Mouse (Mus musculus) splenic B cell, adult 2 months (primary cell): Measurements from ENCODE around the gene Hes7.

Experiments used
- DNase-seq: peaks from one replicate; pipeline ENCODE4 v3.0.0-alpha.2; 2011; ENCODE audit warnings: low read depth, low spot score
- H3K27me3 ChIP-seq: 2 replicates; pipeline ENCODE4 v1.6.1; 2012; ENCODE audit warnings: mild to moderate bottlenecking, low read length, moderate library complexity, mixed read lengths; ENCODE audit not compliant: control insufficient read depth, poor library complexity, insufficient read depth, severe bottlenecking
- H3K36me3 ChIP-seq: 2 replicates; pipeline ENCODE4 v1.6.1; 2012; ENCODE audit warnings: mild to moderate bottlenecking, low read length, moderate library complexity, mixed read lengths; ENCODE audit not compliant: control insufficient read depth, poor library complexity, insufficient read depth, severe bottlenecking

Hes7 gene

DNA sequence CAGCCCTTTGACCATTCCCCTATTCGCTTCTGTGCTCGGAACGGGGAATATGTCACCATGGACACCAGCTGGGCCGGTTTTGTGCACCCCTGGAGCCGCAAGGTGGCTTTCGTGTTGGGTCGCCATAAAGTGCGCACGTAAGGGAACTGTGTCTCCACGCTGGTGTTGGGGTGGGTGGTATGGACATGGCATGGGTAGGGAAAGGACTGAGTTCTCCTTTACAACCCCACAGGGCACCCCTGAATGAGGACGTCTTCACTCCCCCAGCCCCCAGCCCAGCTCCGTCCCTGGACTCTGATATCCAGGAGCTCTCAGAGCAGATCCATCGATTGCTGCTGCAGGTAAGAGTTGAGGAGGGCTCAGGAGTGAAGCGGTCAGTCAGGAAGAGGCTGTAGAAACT, 17.1 kb upstream of the Hes7 start:
- Histone ChIP-seq H3K27me3 (no peaks in the 10 kb centered on the region), H3K36me3 (peaks cover 47% of the 10 kb centered on the region)
- DNase-seq: no peak

DNA sequence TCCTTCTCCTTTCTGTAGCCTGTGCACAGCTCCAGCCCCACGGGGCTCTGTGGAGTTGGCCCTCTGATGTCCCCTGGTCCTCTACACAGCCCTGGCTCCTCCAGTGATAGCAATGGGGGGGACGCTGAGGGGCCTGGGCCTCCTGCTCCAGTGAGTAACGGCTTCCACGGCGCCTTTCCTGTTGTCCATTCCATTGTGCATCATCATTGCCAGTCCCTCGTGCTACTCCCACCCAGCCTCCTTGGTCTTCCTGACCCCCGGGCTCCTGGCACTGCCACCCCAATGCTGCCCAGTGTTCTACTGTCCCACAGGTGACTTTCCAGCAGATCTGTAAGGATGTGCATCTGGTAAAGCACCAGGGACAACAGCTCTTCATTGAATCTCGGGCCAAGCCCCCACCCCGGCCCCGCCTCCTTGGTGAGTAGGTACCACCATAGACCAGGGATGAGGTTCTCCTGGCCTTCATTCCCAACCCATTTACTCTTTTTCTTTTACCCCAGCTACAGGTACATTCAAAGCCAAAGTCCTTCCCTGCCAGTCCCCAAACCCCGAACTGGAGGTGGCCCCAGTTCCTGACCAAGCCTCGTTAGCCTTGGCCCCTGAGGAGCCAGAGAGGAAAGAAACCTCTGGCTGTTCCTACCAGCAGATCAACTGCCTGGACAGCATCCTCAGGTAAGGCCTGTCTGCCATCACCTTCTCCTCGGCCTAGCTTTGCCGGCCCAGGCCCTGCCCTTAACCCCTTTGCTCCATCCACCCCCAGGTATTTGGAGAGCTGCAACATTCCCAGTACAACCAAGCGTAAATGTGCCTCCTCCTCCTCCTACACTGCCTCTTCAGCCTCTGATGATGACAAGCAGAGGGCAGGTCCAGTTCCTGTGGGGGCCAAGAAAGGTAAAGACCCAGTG, 16.4 kb upstream of the Hes7 start:
- Histone ChIP-seq H3K27me3 (no peaks in the 10 kb centered on the region), H3K36me3 (peaks cover 49% of the 10 kb centered on the region)
- DNase-seq: peak; percentile 18

DNA sequence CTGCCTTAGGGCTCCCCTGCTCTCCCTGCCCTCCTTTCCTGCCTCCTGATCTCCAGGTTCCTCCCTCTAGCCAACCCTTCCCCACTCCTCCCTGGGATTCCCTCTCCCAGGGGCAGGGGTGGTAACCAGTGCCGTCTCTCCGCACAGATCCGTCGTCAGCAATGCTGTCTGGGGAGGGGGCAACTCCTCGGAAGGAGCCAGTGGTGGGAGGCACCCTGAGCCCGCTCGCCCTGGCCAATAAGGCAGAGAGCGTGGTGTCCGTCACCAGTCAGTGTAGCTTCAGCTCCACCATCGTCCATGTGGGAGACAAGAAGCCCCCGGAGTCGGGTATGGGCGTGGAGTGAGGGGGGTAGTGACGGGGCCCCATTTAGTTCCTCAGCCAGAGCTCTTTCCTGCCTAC, 15.7 kb upstream of the Hes7 start:
- H3K27me3 ChIP-seq: no peaks in the 10 kb centered on the region
- DNase-seq: peak; percentile 12
- H3K36me3 ChIP-seq: peaks cover 53% of the 10 kb centered on the region

DNA sequence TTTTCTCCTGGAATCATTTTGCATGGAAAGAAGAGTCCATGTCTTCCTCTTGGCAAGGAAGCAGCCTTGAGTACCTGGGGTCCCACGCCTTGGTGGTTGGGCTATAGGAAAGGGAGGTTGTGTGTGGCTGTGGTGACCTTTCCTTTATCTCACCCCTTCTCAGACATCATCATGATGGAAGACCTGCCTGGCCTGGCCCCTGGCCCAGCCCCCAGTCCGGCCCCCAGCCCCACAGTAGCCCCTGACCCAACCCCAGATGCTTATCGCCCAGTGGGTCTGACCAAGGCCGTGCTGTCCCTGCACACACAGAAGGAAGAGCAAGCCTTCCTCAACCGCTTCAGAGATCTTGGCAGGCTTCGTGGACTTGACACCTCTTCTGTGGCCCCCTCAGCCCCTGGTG, 15.0 kb upstream of the Hes7 start:
- H3K27me3 ChIP-seq: no peaks in the 10 kb centered on the region
- peak; percentile 12 for DNase-seq

DNA sequence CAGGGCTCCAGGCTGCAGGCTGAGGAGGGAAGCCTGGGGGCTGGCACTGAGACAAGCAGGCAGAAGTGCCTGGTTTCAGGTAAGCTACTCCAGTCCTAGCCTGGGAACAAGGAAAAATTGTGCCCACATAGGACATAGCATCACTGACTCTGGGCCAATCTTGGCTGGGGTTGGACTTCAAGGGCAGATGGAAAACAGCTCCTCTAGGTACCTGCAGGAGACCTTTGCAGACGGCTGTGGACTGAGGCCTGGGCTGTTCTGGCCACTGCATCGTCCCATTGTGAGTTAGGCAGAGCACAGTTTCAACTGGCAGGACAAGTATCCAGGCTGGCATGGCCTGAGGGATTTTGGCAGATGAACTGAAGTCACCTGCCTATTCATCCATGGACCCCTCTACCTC, 14.4 kb upstream of the Hes7 start:
- H3K36me3 ChIP-seq: peaks cover 51% of the 10 kb centered on the region
- H3K27me3 ChIP-seq: no peaks in the 10 kb centered on the region
- DNase-seq: peak; percentile 18

More for the DNA sequence above, 15.0 kb upstream of the Hes7 start:
- H3K36me3 ChIP-seq: peaks cover 55% of the 10 kb centered on the region

DNA sequence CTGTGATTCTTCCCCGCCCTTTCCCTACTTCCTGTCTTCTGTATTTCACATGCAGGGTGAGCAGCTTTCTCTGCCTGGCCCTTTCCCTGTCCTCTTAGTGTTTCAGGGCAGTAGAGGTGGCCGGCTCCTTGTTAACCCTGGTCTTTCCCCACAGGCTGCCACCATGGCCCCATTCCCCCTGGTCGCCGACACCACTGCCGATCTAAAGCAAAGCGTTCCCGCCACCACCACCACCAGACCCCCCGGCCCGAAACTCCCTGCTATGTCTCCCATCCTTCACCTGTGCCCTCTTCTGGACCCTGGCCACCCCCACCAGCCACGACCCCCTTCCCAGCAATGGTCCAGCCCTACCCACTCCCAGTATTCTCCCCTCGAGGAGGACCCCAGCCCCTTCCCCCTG, 13.9 kb upstream of the Hes7 start:
- DNase-seq: no peak
- Histone ChIP-seq H3K36me3 (peaks cover 46% of the 10 kb centered on the region), H3K27me3 (no peaks in the 10 kb centered on the region)

DNA sequence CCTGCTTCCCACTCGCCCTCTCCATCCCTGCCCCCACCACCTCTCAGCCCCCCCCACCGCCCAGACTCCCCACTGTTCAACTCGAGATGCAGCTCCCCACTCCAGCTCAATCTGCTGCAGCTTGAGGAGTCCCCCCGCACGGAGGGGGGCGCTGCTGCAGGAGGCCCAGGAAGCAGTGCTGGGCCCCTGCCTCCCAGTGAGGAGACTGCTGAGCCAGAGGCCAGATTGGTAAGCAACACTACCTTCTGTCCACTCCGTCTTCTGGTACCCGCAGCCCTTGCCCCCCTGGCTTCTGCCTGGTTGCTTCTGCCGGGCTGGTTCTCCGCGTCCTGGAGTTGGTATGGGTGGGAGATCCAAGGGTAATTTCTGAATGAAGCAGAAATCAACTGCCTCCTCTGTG, 13.4 kb upstream of the Hes7 start:
- peak; percentile 24 for DNase-seq
- H3K27me3 ChIP-seq: no peaks in the 10 kb centered on the region
- H3K36me3 ChIP-seq: peaks cover 41% of the 10 kb centered on the region

DNA sequence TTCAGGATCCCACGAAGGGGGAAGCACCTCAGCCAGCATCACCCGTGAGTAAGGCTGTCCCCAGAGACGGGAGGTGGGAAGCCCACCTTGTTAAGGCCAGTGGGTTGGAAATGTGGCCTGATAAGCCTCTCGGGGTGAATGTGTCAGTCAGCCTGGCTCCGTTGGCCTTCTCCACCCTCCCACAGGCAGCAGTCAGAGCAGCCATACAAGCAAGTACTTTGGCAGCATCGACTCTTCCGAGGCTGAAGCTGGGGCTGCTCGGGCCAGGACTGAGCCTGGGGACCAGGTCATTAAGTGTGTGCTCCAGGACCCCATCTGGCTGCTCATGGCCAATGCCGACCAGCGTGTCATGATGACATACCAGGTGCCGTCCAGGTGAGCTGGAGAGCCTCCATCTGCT, 12.5 kb upstream of the Hes7 start:
- Histone ChIP-seq H3K27me3 (no peaks in the 10 kb centered on the region), H3K36me3 (peaks cover 34% of the 10 kb centered on the region)
- no peak for DNase-seq

DNA sequence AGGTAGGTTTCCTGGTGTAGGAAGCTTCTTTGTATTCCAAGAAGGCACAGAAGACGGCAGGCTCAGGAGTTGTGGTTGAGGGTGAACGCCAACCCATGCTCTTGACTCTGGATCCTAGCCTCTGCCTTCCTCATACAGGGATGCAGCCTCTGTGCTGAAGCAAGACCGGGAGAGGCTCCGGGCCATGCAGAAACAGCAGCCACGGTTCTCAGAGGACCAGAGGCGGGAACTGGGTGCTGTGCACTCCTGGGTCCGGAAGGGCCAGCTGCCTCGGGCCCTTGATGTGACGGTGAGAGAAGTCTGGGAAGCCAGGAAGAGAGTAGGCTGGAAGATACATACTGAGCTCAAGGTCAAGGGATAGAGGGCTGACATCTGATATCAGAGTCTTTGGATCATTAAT, 12.0 kb upstream of the Hes7 start:
- H3K36me3 ChIP-seq: peaks cover 28% of the 10 kb centered on the region
- no peak for DNase-seq
- no peaks in the 10 kb centered on the region for H3K27me3 ChIP-seq

DNA sequence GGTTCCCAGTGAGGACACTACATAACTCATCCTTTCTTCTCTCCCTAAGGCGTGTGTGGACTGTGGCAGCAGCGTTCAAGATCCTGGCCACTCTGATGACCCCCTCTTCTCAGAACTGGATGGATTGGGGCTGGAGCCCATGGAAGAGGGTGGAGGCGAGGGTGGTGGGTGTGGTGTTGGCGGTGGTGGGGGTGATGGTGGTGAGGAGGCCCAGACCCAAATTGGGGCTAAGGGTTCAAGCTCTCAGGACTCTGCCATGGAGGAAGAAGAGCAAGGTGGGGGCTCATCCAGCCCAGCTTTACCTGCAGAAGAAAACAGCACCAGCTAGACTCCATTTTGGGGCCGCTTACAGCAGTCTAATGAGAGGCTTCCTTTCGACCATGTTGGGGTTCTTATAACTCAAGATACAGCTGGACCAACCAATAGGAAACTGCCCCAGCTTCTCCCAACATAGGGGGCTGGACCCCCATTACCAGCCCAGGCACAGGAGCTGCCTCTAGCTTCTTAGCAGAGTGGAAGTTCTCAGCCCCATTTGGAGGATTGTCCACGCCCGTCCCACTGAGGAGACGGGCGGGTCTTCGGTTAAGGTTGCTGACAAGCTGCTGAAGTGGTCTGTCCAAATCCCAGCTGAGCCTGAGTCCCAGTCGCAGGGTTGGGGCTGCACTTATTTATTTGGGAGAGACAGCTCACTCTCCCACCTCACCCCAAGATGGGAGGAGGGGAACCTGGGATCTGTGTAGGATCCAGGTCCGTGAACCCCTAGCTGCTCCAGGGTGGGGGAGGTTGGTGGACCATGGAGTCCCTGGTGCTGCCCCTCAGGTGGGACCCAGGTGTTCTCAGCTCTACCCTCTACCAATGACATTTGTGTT, 10.9 kb upstream of the Hes7 start:
- Histone ChIP-seq H3K36me3 (peaks cover 23% of the 10 kb centered on the region), H3K27me3 (no peaks in the 10 kb centered on the region)
- peak; percentile 22 for DNase-seq

DNA sequence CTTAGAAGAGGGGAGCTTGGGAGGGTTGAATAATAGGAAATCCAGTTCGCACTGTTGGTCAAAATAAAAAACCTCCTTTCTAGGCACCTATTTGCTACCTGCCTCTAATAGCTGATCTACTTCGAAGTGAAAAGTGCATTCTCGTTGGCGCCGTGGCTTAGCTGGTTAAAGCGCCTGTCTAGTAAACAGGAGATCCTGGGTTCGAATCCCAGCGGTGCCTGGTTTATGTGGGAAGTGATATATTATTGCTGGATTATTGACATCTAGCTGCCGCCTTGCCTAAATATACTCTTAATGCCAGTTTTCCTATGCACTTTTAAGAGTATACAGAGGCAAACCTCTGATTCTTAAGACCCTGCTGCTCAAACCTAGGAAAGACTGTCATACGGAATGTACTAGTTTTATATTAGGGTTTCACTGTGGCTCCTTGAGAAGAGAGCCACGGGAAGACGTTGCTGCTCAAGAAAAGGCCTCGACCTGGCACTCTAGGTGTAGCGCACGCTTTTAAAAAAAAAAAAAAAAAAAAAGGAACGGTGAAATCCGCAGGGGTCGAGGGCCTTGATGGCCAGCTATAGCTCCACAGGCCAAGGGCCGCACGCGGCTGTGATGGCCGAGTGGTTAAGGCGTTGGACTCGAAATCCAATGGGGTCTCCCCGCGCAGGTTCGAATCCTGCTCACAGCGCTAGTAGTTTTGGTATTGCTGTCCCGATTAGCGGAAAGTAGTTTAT, 9.7 kb upstream of the Hes7 start:
- H3K36me3 ChIP-seq: peaks cover 16% of the 10 kb centered on the region
- no peaks in the 10 kb centered on the region for H3K27me3 ChIP-seq
- peak; percentile 92 for DNase-seq

DNA sequence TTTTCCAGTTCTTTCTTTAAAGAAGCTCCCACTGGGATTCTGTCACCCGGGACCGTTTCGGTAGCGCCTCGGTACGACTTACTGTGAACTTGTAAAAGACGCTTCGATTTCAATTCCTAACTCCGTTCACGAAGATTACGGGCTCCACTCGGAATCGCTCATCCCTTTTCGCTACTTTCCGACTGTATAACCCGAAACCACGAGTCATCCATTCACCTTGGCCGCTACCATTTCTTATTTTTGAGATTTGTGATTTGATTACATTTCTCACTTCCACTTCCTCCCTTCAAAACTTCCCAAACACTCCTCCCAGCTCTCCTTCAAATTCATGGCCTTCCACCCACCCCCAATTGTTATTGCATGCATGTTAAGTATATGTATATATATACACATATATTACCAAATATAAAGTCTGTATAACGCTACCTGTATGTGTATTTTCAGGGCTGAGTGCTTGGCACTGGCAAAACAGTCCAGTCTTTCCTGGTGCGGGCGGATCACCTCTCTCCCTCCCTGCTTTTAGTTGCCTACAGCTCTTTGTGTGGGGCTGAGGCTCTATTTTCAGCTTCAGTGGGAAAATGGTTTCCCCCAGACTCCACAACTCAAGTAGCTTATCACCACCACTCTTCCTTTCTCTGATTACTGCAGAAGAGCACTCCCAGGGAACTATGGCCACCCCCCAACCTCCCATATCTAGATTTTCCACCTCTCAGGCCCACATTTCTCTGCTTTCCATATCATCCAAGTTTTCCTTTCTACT, 9.0 kb upstream of the Hes7 start:
- H3K27me3 ChIP-seq: no peaks in the 10 kb centered on the region
- peak; percentile 13 for DNase-seq
- H3K36me3 ChIP-seq: peaks cover 15% of the 10 kb centered on the region

DNA sequence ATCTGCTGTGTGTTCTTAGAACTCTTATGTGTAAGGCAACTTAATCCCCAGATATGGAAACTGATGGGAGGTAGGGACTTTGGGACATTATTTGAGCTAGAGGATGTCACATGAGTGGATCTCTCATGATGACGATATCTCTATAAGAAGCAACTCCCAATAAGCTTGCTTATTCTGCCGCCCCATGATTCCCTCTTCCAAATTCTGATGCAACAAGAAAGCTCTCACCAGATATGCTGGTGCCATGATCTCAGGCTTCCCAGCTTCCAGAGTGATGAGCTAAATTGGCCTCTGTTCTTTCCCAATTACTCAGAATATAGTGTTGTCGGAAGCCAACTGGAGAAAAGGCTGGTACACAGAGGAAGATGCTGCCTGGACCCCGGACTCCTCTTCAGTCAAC, 8.3 kb upstream of the Hes7 start:
- H3K36me3 ChIP-seq: peaks cover 11% of the 10 kb centered on the region
- peak; percentile 12 for DNase-seq
- no peaks in the 10 kb centered on the region for H3K27me3 ChIP-seq

DNA sequence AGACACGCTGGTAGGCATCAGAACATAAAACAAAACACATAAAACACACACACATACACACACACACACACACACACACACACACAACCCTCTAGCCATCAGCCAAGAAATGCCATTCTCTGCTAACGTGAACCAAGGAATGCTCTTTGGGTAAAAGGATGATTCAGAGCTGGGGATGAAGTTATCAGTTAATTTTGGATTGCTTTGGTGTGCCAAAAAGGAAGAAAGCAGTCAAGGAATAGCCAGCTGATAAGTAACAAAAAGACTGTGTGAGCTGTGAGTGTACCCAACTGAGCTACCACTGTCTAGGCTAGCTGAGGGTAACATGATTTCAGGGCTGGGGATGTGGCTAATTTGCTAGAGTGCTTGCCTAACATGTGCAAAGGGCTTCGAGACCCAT, 6.2 kb upstream of the Hes7 start:
- DNase-seq: no peak

More for the DNA sequence above, 6.2 kb upstream of the Hes7 start:
- H3K36me3 ChIP-seq: peaks cover 6% of the 10 kb centered on the region; the same call in 1 of the 2 replicates
- no peaks in the 10 kb centered on the region for H3K27me3 ChIP-seq
